Mouse (Mus musculus): ENCODE data around the gene Sh3tc1.
A peak's percentile ranks its signal among the peaks of the same experiment; 100 is the strongest.

The Sh3tc1 gene

GRCm38 (mm10) chr5:35751016-35751415, 11.2 kb upstream of the Sh3tc1 start:
- no peak for DNase-seq (ENCODE audit: low spot score)

GRCm38 (mm10) chr5:35750026-35750425, 10.2 kb upstream of the Sh3tc1 start:
- DNase-seq (ENCODE audit: low spot score): no peak

GRCm38 (mm10) chr5:35749416-35749815, 9.6 kb upstream of the Sh3tc1 start:
- no peak for DNase-seq (ENCODE audit: low spot score)

- DNase-seq (ENCODE audit: low spot score): peak; percentile 91
Observed at GRCm38 (mm10) chr5:35746910-35747309, 7.1 kb upstream of the Sh3tc1 start.

GRCm38 (mm10) chr5:35745406-35745805, 5.6 kb upstream of the Sh3tc1 start:
- no peak for DNase-seq (ENCODE audit: low spot score)

GRCm38 (mm10) chr5:35743990-35744722, 4.4 kb upstream of the Sh3tc1 start:
- no peak for DNase-seq (ENCODE audit: low spot score)

GRCm38 (mm10) chr5:35743238-35743951, 3.6 kb upstream of the Sh3tc1 start:
- DNase-seq (ENCODE audit: low spot score): no peak

- DNase-seq (ENCODE audit: low spot score): no peak
Observed at GRCm38 (mm10) chr5:35741225-35741820, 1.5 kb upstream of the Sh3tc1 start.

- no peak for DNase-seq (ENCODE audit: low spot score)
Observed at GRCm38 (mm10) chr5:35740716-35741115, 929 bp upstream of the Sh3tc1 start.

GRCm38 (mm10) chr5:35739005-35739404, 782 bp downstream of the Sh3tc1 start:
- DNase-seq (ENCODE audit: low spot score): no peak

- DNase-seq (ENCODE audit: low spot score): peak; percentile 55
Observed at GRCm38 (mm10) chr5:35737231-35737901, 2.4 kb downstream of the Sh3tc1 start.

- no peak for DNase-seq (ENCODE audit: low spot score)
Observed at GRCm38 (mm10) chr5:35733523-35733922, 6.3 kb downstream of the Sh3tc1 start.

GRCm38 (mm10) chr5:35731006-35731405, 8.8 kb downstream of the Sh3tc1 start:
- DNase-seq (ENCODE audit: low spot score): no peak

GRCm38 (mm10) chr5:35730552-35730951, 9.2 kb downstream of the Sh3tc1 start:
- no peak for DNase-seq (ENCODE audit: low spot score)

GRCm38 (mm10) chr5:35729844-35730243, 9.9 kb downstream of the Sh3tc1 start:
- DNase-seq (ENCODE audit: low spot score): no peak

- DNase-seq (ENCODE audit: low spot score): peak; percentile 66
Observed at GRCm38 (mm10) chr5:35728957-35729460, 10.8 kb downstream of the Sh3tc1 start.

- DNase-seq (ENCODE audit: low spot score): no peak
Observed at GRCm38 (mm10) chr5:35728344-35728956, 11.3 kb downstream of the Sh3tc1 start.

- DNase-seq (ENCODE audit: low spot score): no peak
Observed at GRCm38 (mm10) chr5:35727447-35727846, 12.3 kb downstream of the Sh3tc1 start.

GRCm38 (mm10) chr5:35725840-35726239, 13.9 kb downstream of the Sh3tc1 start:
- no peak for DNase-seq (ENCODE audit: low spot score)

GRCm38 (mm10) chr5:35723900-35724299, 15.9 kb downstream of the Sh3tc1 start:
- DNase-seq (ENCODE audit: low spot score): no peak

GRCm38 (mm10) chr5:35722654-35723053, 17.1 kb downstream of the Sh3tc1 start:
- DNase-seq (ENCODE audit: low spot score): no peak

- no peak for DNase-seq (ENCODE audit: low spot score)
Observed at GRCm38 (mm10) chr5:35721933-35722332, 17.9 kb downstream of the Sh3tc1 start.

Data from testis, postnatal 10 days (tissue).